Mouse (Mus musculus) adrenal gland, postnatal 25 days (tissue): Measurements from ENCODE around the gene Pbxip1. TPM values are rescaled to one million over a fixed set of nuclear protein-coding genes. Genes with fewer than 3 reads are reported as not detected.

Source experiments
- DNase-seq: peaks from one replicate; pipeline ENCODE4 v3.0.0; 2021; ENCODE audit warnings: mixed read lengths
- total RNA-seq: library from RNA; stranded (reverse); gene quantifications from 2 replicates; pipeline ENCODE4 v1.2.3, GENCODE M21; 2021

The Pbxip1 gene
- total RNA-seq, 1 experiment from 2014 or later = 51.1 TPM

DNA sequence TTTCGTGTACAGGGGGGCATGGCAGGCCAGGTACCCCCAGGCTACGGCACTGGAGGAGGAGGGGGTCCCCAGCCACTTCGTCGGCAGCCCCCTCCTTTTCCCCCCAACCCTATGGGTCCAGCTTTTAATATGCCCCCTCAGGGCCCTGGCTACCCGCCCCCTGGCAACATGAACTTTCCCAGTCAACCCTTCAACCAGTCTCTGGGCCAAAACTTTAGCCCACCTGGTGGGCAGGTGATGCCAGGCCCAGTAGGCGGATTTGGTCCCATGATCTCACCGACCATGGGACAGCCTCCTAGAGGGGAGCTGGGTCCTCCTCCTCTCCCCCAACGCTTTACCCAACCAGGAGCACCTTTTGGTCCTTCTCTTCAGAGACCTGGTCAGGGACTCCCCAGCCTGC lies 3.9 kb upstream of the Pbxip1 start:
- DNase-seq = no peak

DNA sequence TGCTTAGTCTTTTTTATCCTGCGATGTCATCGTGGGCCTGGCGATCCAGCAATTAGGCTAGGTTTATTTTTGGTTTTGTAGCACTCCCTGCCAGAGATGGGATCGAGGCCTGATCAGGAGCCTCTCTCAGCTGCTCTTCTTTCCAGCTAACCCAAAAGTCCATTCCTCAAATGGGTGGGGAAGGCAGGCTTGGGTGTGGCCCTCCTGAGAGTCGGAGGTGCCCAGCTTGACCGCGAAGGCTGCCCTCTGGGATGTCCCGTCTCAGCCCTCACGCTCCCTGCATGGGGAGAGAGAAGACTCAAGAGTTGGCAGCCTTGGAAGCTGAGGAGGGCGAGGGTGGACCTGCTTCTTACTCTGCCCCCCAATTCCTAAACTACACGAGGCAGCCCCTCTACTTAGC lies 2.0 kb upstream of the Pbxip1 start:
- DNase-seq = no peak

- DNase-seq = no peak
These were observed 1.5 kb upstream of the Pbxip1 start for GRCm38 (mm10) chr3:89435041-89435440.

GRCm38 (mm10) chr3:89437269-89437668 lies 763 bp downstream of the Pbxip1 start:
- no peak for DNase-seq

GRCm38 (mm10) chr3:89440691-89441090 lies 4.2 kb downstream of the Pbxip1 start:
- peak; percentile 70 for DNase-seq

DNA sequence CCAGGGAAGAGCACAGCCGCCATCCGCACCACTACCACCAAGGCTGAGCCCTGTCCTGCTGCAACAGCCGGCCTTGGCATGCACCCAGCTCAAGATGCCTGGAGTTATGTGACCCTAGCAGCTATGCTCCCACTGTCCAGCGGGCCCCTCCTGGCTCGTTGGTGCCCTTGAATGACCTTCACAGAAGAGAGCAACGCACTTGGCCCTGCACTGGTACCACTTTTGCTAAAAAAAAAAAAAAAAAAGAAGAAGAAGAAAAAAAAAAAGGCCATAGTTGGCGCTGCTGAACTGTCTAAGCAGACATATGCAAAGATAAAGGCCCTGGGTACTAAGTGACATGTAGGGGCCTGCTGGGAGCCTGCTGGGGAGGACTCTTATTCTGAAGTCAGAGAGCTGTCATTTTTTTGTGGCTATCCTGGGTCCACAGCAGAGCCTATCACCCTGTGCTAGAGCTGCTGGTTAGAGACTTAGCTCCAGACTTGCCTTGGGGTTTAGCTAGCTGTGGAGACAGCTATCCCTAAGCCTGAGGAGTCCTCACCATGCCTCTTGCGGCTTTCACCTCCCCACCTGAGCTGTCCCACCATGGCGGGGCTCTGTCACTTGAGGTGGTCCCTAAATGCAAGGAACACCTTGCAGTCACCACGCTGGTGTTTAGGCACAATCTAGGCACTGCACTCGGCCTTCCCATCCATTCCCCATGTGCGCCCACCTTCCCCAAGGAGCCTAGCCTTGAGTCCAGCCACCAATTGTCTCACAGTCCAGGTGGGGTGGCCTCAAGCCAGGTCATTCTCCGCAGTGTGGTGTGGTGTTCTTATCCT lies 12.4 kb downstream of the Pbxip1 start:
- peak; percentile 79 for DNase-seq

DNA sequence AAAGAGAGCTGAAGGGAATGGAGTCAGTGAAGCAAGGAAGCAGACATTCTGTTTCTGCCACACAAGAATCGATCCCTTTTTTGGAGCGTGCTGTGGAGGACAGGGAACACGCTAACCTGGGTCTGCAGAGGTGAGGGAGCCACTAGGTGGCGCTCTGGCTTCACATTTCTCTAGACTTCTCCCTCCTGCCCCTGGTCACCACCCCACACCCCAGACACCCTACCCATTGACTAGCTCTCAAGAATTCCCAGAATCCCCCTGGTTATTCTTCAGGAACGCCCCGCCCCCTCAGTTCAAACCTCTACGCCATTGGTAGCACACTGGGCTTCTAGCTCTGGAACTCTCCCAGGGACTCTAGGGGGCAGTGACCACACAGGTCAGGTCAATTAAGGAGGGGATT lies 13.0 kb downstream of the Pbxip1 start:
- peak; percentile 78 for DNase-seq

- DNase-seq = no peak
These were observed 15.4 kb downstream of the Pbxip1 start for GRCm38 (mm10) chr3:89451916-89452315.

GRCm38 (mm10) chr3:89454401-89455177 lies 18.1 kb downstream of the Pbxip1 start, which contains the start of gene Pmvk:
TSS of gene Pmvk (plus strand) at chr3:89454541.
- DNase-seq = no peak

DNA sequence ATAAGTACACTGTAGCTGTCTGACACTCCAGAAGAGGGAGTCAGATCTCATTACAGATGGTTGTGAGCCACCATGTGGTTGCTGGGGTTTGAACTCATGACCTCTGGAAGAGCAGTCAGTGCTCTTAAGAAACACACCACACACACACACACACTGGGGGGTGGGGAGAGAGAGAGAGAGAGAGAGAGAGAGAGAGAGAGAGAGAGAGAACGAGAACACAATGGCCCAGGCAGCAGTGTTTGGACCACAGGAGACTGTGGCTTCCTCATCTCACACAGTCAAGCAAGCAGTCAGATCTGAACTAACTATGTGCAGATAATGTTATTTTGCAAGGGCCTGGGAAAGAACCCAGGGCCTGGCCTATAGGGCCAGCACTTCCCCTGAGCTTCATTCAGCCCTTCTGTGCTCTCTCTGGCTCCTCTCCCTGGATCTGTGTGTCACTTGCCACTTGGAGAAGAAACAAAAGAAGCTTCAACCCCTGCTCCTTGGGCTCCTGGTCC lies 19.3 kb downstream of the Pbxip1 start:
- no peak for DNase-seq

GRCm38 (mm10) chr3:89456726-89457665 lies 20.5 kb downstream of the Pbxip1 start:
- peak; percentile 75 for DNase-seq

- no peak for DNase-seq
These were observed 22.0 kb downstream of the Pbxip1 start for GRCm38 (mm10) chr3:89458372-89458964.

DNA sequence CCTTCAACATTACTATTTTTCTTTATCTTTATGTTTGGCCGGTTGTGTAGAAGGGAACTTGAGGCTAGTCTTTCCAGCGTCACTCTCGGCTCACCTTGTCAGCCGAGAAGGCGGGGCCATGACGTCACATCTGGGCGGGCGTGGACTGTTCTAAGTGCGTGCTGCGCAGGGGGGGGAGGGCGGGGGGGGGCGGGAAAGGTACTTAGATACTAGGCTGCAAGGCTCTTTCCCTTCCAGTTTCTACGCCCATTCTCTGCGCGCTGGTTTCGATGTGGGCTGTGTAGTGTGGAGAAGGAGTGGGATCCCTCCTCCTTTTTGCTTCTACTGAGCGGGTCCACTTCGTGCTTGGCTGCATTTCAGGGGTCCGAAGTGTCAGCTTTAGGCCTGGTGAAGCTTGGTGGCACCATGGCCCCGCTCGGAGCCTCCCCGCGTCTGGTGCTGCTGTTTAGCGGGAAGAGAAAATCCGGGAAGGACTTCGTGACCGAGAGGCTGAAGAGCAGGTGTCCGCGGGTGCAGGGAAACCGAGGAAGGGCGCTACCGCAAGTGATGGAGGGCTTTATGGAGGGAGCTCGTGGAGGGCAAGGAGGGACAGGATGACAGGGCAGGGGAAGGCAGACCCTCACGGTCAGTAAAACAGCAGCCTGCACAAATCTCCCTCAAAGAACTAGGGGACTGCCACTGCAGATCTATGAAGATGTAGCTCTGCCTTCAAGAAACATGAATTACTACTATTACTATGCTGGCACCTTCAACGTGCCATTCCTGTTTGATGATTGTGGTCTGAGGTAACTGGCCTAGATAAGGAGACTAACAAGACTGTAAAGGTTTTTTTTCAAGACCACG lies 22.7 kb downstream of the Pbxip1 start:
- DNase-seq = peak; percentile 96

GRCm38 (mm10) chr3:89468268-89468667 lies 31.8 kb downstream of the Pbxip1 start:
- no peak for DNase-seq

DNA sequence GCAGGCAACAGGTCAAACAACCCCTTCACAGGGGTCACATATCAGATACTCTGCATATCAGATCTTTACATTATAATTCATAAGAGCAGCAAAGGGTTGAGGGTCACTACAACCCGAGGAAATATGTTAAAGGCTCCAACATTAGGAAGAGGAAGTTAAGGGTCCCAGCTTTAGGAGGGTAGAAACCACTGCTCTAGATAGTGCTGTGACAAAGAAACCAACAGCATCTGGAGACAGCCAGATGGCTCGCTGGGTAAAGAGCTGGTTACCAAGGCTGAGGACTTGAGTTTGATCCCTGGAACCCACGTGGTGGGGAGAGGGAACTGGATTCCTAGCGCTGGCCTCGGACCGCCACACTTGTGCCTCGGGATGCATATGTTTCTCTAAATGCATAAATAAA lies 35.8 kb downstream of the Pbxip1 start:
- DNase-seq = no peak

GRCm38 (mm10) chr3:89473838-89474237 lies 37.3 kb downstream of the Pbxip1 start:
- DNase-seq = no peak

DNA sequence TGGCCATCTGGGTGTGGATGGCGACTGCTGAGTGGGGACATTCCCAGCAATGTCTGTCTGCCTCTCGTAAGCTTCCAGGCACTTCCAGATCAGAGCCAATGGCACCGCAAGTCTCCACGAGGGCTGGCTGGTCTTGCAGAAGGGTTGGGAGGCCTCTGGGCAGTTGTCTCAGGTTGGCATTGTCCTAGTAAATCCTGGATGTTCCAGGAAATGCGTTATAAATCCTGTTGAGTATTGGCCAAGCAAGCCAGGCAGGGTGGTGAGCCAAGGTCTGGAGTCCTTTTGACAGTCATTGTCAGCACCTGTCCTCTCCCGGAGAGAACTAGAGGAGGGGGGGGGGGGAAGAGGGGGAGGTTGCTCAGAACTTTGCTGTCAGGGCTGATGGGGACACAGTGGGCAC lies 42.5 kb downstream of the Pbxip1 start:
- DNase-seq = no peak

DNA sequence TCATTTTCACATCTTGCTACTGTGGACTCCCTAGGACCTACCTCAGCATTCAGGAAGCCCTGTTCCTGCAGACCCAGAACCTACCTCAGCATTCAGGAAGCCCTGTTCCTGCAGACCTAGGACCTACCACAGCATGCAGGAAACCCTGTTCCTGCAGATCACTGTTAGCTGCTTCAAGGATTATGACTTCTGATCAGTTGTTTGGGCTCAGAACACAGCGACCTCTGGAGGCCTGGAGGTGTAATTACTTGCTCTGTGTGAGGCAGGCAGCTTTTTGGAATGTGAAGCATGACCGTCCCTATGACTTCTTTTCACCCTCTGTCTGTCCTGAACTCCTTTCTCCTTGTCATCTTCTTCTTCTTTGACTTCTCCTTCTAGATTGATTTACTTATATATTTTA lies 45.0 kb downstream of the Pbxip1 start:
- no peak for DNase-seq

DNA sequence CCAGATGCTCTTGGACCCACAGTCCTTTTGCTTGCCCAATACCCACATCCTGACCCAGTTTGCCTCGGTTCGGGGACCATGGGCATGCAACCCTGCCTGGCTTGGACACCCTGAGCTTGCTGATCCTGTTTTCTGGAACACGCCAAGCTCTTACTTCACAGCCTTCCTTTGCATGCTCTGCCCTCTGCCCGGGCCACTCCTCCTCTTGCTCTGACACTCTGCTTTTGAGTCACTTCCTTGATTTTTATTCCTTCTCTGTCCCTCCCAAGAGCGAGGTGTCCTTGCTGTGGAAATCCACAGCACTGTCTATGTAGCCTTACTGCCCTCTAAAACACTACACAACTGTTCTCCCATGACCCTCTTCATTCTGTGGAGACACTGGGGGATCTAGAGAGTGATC lies 45.7 kb downstream of the Pbxip1 start:
- DNase-seq = no peak

GRCm38 (mm10) chr3:89484766-89485524 lies 48.4 kb downstream of the Pbxip1 start:
- peak; percentile 81 for DNase-seq
